In the genomic region with DNA sequence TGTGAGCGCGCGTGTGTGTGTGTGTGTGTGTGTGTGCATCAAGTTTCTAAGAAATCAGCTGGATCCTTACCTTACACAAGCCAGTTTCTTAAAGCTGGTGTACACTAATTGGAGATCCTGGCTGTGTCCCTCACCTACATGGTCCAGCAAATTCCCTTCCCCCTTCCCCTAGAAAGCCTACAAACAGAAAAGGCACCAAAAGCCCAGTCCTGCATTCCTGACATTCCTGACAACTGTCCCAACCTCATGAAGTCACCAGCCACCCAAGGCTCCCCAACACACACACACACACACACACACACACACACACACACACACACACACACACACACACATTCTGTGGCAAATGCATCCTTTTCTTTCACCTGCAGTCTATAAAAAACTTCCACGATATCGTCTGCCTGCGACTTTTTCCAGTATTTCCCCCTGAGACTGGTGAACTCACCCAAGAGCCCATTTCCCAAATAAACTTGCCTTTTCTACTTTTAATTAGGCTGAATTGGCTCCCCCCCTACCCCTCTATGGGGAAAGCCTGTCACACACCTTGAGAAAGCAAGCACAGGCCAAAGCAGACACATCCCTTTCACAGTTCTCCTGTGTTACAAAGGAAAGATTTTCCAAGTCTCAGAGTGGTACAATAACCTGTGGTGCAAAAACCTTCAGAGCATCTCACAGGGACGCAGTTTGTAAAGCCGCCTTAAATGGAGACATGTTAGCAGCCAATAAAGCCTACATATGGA, we compare ENCODE assay signal across 13 mouse cellular contexts.
DNase-seq lines count a peak whose midpoint lies in the region; ATAC-seq and TF ChIP-seq lines count a peak whose summit lies in the region.
"Had no signal": no experiment of that assay in that cellular context is flagged by ENCODE, and none has a peak within 500 bp of the region (broad histone marks: within the 10 kb centered on the region; RNA-seq: fewer than 3 reads in every experiment).

No protein-coding gene starts in this region.

- no peak for DNase-seq in heart, postnatal 0 days (ENCODE audit: low spot score)
- no peak for DNase-seq in heart, postnatal 10 days
- DNase-seq in Muller cell, postnatal 12 days (ENCODE audit: inconsistent ontology term) = peak; percentile 76
- no peak for DNase-seq in embryonic facial prominence, embryonic 11.5 days (ENCODE audit: low spot score)
- peak; percentile 18 to 44 for DNase-seq in kidney, postnatal 4 days
- DNase-seq in spleen, postnatal 14 days (ENCODE audit: low spot score in 2 of 2) = no peak
- DNase-seq in yolk sac, embryonic 10.5 days (ENCODE audit: low spot score) = no peak
- DNase-seq: forebrain, postnatal 0 days; layer of hippocampus, postnatal 36 days; liver, embryonic 13.5 days had no signal

- peak overlapping the region; percentile 48 for H3K27ac ChIP-seq in heart, postnatal 0 days (ENCODE audit: low read depth)
- H3K27ac ChIP-seq in embryonic facial prominence, embryonic 11.5 days (replicated peaks; ENCODE audit: low read depth, low read length) = no peak overlapping the region
- H3K27ac ChIP-seq: intestine, embryonic 15.5 days; liver, embryonic 13.5 days; stomach, embryonic 15.5 days had no signal

- intact Hi-C loops in heart, postnatal 10 days (cut with DNase I) = no loop called here

- no peaks in the 10 kb centered on the region for H3K9me3 ChIP-seq in heart, postnatal 0 days (replicated peaks; ENCODE audit: control insufficient read depth, low read length)
- no peaks in the 10 kb centered on the region for H3K9me3 ChIP-seq in embryonic facial prominence, embryonic 11.5 days (replicated peaks; ENCODE audit: control insufficient read depth, low read length)
- H3K9me3 ChIP-seq: intestine, embryonic 15.5 days; liver, embryonic 13.5 days; stomach, embryonic 15.5 days had no signal

- 0 out of 2 replicates have a peak, but pooled peaks cover 6% of the 10 kb centered on the region for H3K4me1 ChIP-seq in heart, postnatal 0 days (ENCODE audit: control insufficient read depth, insufficient read depth)
- no peaks in the 10 kb centered on the region for H3K4me1 ChIP-seq in embryonic facial prominence, embryonic 11.5 days (ENCODE audit: control insufficient read depth, insufficient read depth, low read length)
- H3K4me1 ChIP-seq: intestine, embryonic 15.5 days; liver, embryonic 13.5 days had no signal

- no peak overlapping the region for H3K9ac ChIP-seq in heart, postnatal 0 days (replicated peaks; ENCODE audit: low read depth, low read length)
- no peak overlapping the region for H3K9ac ChIP-seq in embryonic facial prominence, embryonic 11.5 days (replicated peaks; ENCODE audit: low read length)
- H3K9ac ChIP-seq: forebrain, postnatal 0 days; intestine, embryonic 15.5 days; liver, embryonic 13.5 days; stomach, embryonic 15.5 days had no signal

- 57% methylated on average over 8 of the region's 8 CpGs for WGBS in heart, postnatal 0 days
- WGBS in embryonic facial prominence, embryonic 11.5 days = 70% methylated on average over 8 of the region's 8 CpGs

- no peak overlapping the region for H3K4me2 ChIP-seq in heart, postnatal 0 days (ENCODE audit: low read depth, low read length)
- no peak overlapping the region for H3K4me2 ChIP-seq in embryonic facial prominence, embryonic 11.5 days (ENCODE audit: low read depth, low read length)
- H3K4me2 ChIP-seq: intestine, embryonic 15.5 days; liver, embryonic 13.5 days; stomach, embryonic 15.5 days had no signal

- no peak overlapping the region for H3K4me3 ChIP-seq in heart, postnatal 0 days (ENCODE audit: low read depth, low read length)
- no peak overlapping the region for H3K4me3 ChIP-seq in embryonic facial prominence, embryonic 11.5 days (ENCODE audit: low read depth, low read length)
- H3K4me3 ChIP-seq: intestine, embryonic 15.5 days; liver, embryonic 13.5 days; stomach, embryonic 15.5 days had no signal

- no peaks in the 10 kb centered on the region for H3K36me3 ChIP-seq in heart, postnatal 0 days (replicated peaks; ENCODE audit: control insufficient read depth, insufficient read depth, low read length)
- no peaks in the 10 kb centered on the region for H3K36me3 ChIP-seq in embryonic facial prominence, embryonic 11.5 days (replicated peaks; ENCODE audit: control insufficient read depth, insufficient read depth, low read depth, low read length)
- H3K36me3 ChIP-seq: intestine, embryonic 15.5 days; liver, embryonic 13.5 days; stomach, embryonic 15.5 days had no signal

- no peak for TF ChIP-seq CTCF in heart, postnatal 0 days (IDR thresholded peaks at IDR 0.05; ENCODE audit: low read depth)

- ATAC-seq in heart, postnatal 0 days (ENCODE audit: insufficient read depth, low read depth) = no peak
- 0 out of 2 replicates have a peak, but pooled peaks have one; percentile 23 for ATAC-seq in embryonic facial prominence, embryonic 11.5 days (replicated peaks; ENCODE audit: insufficient number of reproducible peaks, low FRiP score, low TSS enrichment, low read depth)
- ATAC-seq in frontal cortex, adult (ENCODE audit: low TSS enrichment) = no peak
- ATAC-seq: forebrain, postnatal 0 days; intestine, embryonic 15.5 days had no signal

- TF ChIP-seq EP300 in heart, postnatal 0 days (IDR thresholded peaks at IDR 0.05; ENCODE audit: low read depth) = no peak

- H3K27me3 ChIP-seq in heart, postnatal 0 days (ENCODE audit: control insufficient read depth, insufficient read depth, low read length) = no peaks in the 10 kb centered on the region
- H3K27me3 ChIP-seq in embryonic facial prominence, embryonic 11.5 days (ENCODE audit: control insufficient read depth, insufficient read depth, low read length) = no peaks in the 10 kb centered on the region
- H3K27me3 ChIP-seq: intestine, embryonic 15.5 days; liver, embryonic 13.5 days; stomach, embryonic 15.5 days had no signal

Comparison
In these comparisons a context has a peak if more than half of its experiments do, and no peak if none do; other contexts are left out.
1. DNase-seq: peak in Muller cell, postnatal 12 days (single experiment) and kidney, postnatal 4 days (2 of 2); none in heart, postnatal 0 days (single experiment), heart, postnatal 10 days (0 of 2), embryonic facial prominence, embryonic 11.5 days (single experiment), spleen, postnatal 14 days (0 of 2) and yolk sac, embryonic 10.5 days (single experiment).